Mouse (Mus musculus): ENCODE measurements around the gene Tomm70a. TPM values are rescaled to one million over a fixed set of nuclear protein-coding genes. Genes with fewer than 3 reads are reported as not detected.
A peak's percentile ranks its signal among the peaks of the same experiment; 100 is the strongest.

The Tomm70a gene
- 43.6 and 45.7 TPM in 2 replicates for polyA plus RNA-seq (2015; fragmentation: Nextera tagmentation; extraction: Ambion mirVana)

- H3K4me2 ChIP-seq = peak within 1 kb of the TSS; percentile 72
- H3K4me1 ChIP-seq = peaks cover 15% of the 10 kb centered on the region
- H3K36me3 ChIP-seq = no peaks in the 10 kb centered on the region
- WGBS = 1% methylated on average over 37 of the region's 37 CpGs
- H3K4me3 ChIP-seq (replicated peaks) = peak within 1 kb of the TSS; percentile 100
- H3K9ac ChIP-seq = peak within 1 kb of the TSS; percentile 98
- no peaks in the 10 kb centered on the region for H3K9me3 ChIP-seq (replicated peaks)
- peak; percentile 99 for ATAC-seq (replicated peaks; ENCODE audit: low FRiP score)
- H3K27ac ChIP-seq = peak within 1 kb of the TSS; percentile 94
- peaks cover 2% of the 10 kb centered on the region; the same call in 1 of the 2 replicates for H3K27me3 ChIP-seq
These were observed at the start of gene Tomm70a for GRCm38 (mm10) chr16:57120913-57121815. Gene Tomm70a (plus strand): TSS chr16:57121703.

DNA sequence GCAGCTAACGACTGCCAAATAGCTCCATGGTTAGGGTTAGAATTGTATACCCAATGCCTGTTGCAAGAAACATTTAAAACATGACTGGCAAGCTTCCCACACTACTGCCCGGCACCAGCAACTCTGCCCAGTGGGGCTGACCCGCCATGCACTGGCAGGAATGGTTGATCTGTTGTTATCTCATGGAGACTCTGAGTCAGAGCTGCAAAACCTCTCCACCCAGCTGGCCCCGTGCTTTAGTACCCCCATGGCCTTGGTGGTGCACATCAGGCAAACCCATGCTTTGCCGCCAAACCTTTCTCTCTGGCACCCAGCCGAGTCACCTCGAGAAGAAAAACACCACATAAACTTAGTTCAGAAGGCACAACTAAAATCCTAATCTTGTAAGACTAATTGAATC lies 45.5 kb upstream of the Tomm70a start:
- Histone ChIP-seq H3K9ac (no peak overlapping the region), H3K4me3 (replicated peaks) (no peak overlapping the region), H3K27me3 (no peaks in the 10 kb centered on the region), H3K36me3 (no peaks in the 10 kb centered on the region), H3K4me2 (no peak overlapping the region), H3K27ac (no peak overlapping the region), H3K9me3 (replicated peaks) (no peaks in the 10 kb centered on the region), H3K4me1 (no peaks in the 10 kb centered on the region)
- no peak for ATAC-seq (replicated peaks; ENCODE audit: low FRiP score)
- 79% methylated on average over 7 of the region's 7 CpGs for WGBS

GRCm38 (mm10) chr16:57079577-57079976 lies 41.9 kb upstream of the Tomm70a start:
- no peaks in the 10 kb centered on the region for H3K36me3 ChIP-seq
- WGBS = 84% methylated on average over 4 of the region's 4 CpGs
- no peak for ATAC-seq (replicated peaks; ENCODE audit: low FRiP score)

GRCm38 (mm10) chr16:57092460-57092859 lies 29.0 kb upstream of the Tomm70a start:
- Histone ChIP-seq H3K4me2 (no peak overlapping the region), H3K27ac (no peak overlapping the region), H3K9ac (no peak overlapping the region), H3K27me3 (no peaks in the 10 kb centered on the region), H3K4me3 (replicated peaks) (no peak overlapping the region), H3K4me1 (no peaks in the 10 kb centered on the region), H3K9me3 (replicated peaks) (no peaks in the 10 kb centered on the region), H3K36me3 (no peaks in the 10 kb centered on the region)
- ATAC-seq (replicated peaks; ENCODE audit: low FRiP score) = 0 out of 2 replicates have a peak, but pooled peaks have one; percentile 58
- 49% methylated on average over 4 of the region's 4 CpGs for WGBS

More at GRCm38 (mm10) chr16:57079577-57079976, 41.9 kb upstream of the Tomm70a start:
- Histone ChIP-seq H3K9me3 (replicated peaks) (no peaks in the 10 kb centered on the region), H3K4me3 (replicated peaks) (no peak overlapping the region), H3K4me2 (no peak overlapping the region), H3K27me3 (no peaks in the 10 kb centered on the region), H3K9ac (no peak overlapping the region), H3K4me1 (no peaks in the 10 kb centered on the region), H3K27ac (no peak overlapping the region)

DNA sequence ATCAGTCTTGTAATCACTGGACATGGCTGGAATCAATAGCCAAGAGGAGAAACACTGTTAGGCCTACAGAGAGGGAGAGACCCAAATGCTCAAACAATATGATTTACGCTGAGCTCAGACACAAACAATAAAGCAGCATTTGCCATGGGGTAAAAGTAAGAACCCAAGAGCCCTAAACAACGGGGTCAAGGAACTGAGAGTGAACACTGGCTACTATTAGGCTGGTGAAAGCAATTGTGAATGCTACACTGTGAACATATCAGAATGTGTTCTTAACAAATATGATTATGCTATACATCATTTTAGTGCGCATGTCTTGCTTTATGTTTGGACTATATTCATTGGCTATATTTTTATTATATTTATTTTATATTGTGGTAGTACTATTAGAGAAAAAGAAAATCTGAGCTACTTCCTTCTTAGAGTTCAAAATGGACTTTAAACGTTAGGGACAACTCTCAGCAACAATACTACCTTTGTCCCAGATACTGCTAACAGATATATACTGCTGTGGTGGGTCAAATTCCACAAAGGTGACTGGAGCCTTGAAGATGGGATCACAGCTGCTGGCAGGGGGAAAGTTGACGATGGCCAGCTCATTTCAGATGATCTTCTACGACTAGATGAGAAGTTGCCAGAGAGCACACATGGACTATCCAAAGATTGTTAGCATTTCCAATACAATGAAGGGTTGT lies 28.4 kb upstream of the Tomm70a start:
- Histone ChIP-seq H3K27ac (no peak overlapping the region), H3K36me3 (no peaks in the 10 kb centered on the region), H3K27me3 (no peaks in the 10 kb centered on the region), H3K4me3 (replicated peaks) (no peak overlapping the region), H3K9me3 (replicated peaks) (no peaks in the 10 kb centered on the region), H3K9ac (no peak overlapping the region), H3K4me2 (no peak overlapping the region), H3K4me1 (no peaks in the 10 kb centered on the region)
- ATAC-seq (replicated peaks; ENCODE audit: low FRiP score) = no peak
- 64% methylated on average over 6 of the region's 6 CpGs for WGBS

DNA sequence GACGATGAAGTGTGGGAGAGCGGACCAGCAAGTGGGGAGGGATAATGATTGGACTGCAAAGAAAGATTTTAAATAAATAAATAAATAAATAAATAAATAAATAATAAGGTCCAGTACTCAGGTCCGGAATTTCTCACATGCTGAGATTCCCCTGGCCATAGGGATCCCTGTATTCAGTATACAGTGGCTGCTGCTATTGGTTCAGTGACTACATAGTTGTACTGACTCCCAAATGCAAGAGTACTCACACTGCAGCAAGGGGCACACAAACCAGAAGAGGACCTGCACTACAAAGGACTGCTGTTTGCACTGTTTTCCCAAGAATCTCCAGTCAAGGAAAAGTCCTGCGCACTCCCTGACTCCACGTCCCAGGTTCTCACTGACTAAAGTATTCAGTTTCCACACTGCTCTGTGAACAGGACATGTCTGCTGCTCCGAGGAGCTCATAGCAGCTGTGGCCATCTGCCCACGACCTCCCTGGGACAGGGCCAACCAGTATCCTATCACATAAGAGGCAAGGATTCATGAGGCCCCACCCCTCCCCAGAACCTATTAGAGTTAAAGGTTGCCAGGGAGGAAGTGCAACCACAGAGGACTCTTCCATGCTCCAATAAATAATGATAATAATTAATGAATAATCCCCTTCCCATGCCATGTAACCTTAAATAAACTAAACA lies 22.9 kb upstream of the Tomm70a start:
- H3K27ac ChIP-seq = no peak overlapping the region
- no peaks in the 10 kb centered on the region for H3K27me3 ChIP-seq
- H3K4me3 ChIP-seq (replicated peaks) = no peak overlapping the region
- 48% methylated on average over 7 of the region's 7 CpGs for WGBS
- no peak overlapping the region for H3K4me2 ChIP-seq
- H3K9ac ChIP-seq = no peak overlapping the region
- H3K4me1 ChIP-seq = peaks cover 5% of the 10 kb centered on the region
- H3K36me3 ChIP-seq = no peaks in the 10 kb centered on the region
- H3K9me3 ChIP-seq (replicated peaks) = no peaks in the 10 kb centered on the region
- ATAC-seq (replicated peaks; ENCODE audit: low FRiP score) = peak; percentile 83

- no peaks in the 10 kb centered on the region for H3K27me3 ChIP-seq
- 81% methylated on average over 5 of the region's 5 CpGs for WGBS
- H3K4me3 ChIP-seq (replicated peaks) = no peak overlapping the region
- peaks cover 5% of the 10 kb centered on the region for H3K4me1 ChIP-seq
- no peak overlapping the region for H3K4me2 ChIP-seq
- H3K9me3 ChIP-seq (replicated peaks) = no peaks in the 10 kb centered on the region
- no peaks in the 10 kb centered on the region for H3K36me3 ChIP-seq
- ATAC-seq (replicated peaks; ENCODE audit: low FRiP score) = no peak
- no peak overlapping the region for H3K9ac ChIP-seq
- no peak overlapping the region for H3K27ac ChIP-seq
These were observed 21.8 kb upstream of the Tomm70a start for GRCm38 (mm10) chr16:57099572-57100237.

DNA sequence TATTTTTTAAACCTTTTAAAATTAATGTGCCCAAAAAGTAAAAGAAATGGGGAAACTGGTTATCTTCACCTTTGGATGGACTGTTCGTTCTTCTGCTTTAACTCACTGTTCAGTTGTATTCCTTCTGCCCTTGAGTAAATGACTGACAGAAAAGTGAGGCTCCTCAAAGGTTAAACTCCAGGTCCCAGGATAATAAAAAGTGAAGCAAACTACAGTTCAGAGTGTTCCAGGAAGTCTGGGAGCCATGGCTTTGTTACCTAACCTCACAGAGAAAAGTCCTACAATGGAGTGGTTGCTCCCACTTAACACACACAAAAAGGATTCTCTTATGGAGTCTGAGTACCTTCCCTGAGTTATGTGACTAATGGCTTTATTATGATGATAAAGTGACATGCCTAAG lies 20.3 kb upstream of the Tomm70a start:
- Histone ChIP-seq H3K9ac (no peak overlapping the region), H3K4me1 (peaks cover 5% of the 10 kb centered on the region), H3K27ac (no peak overlapping the region), H3K9me3 (replicated peaks) (no peaks in the 10 kb centered on the region), H3K27me3 (no peaks in the 10 kb centered on the region), H3K4me2 (no peak overlapping the region), H3K36me3 (no peaks in the 10 kb centered on the region), H3K4me3 (replicated peaks) (no peak overlapping the region)
- 78% methylated on average over 1 of the region's 1 CpGs for whole genome bisulfite sequencing
- ATAC-seq (replicated peaks; ENCODE audit: low FRiP score) = no peak

- H3K27me3 ChIP-seq = no peaks in the 10 kb centered on the region
- H3K4me3 ChIP-seq (replicated peaks) = no peak overlapping the region
- H3K36me3 ChIP-seq = no peaks in the 10 kb centered on the region
- no peaks in the 10 kb centered on the region for H3K4me1 ChIP-seq
- no peak overlapping the region for H3K9ac ChIP-seq
- WGBS = 79% methylated on average over 5 of the region's 5 CpGs
- ATAC-seq (replicated peaks; ENCODE audit: low FRiP score) = no peak
- no peaks in the 10 kb centered on the region for H3K9me3 ChIP-seq (replicated peaks)
- no peak overlapping the region for H3K4me2 ChIP-seq
- no peak overlapping the region for H3K27ac ChIP-seq
These were observed 15.1 kb upstream of the Tomm70a start for GRCm38 (mm10) chr16:57106185-57106960.

- H3K36me3 ChIP-seq = no peaks in the 10 kb centered on the region
- H3K27ac ChIP-seq = no peak overlapping the region
- H3K4me3 ChIP-seq (replicated peaks) = no peak overlapping the region
- H3K9me3 ChIP-seq (replicated peaks) = no peaks in the 10 kb centered on the region
- no peak overlapping the region for H3K4me2 ChIP-seq
- peaks cover 14% of the 10 kb centered on the region; the same call in 1 of the 2 replicates for H3K27me3 ChIP-seq
- no peak for ATAC-seq (replicated peaks; ENCODE audit: low FRiP score)
- H3K4me1 ChIP-seq = no peaks in the 10 kb centered on the region
- no peak overlapping the region for H3K9ac ChIP-seq
These were observed 5.4 kb upstream of the Tomm70a start for GRCm38 (mm10) chr16:57116066-57116465.

DNA sequence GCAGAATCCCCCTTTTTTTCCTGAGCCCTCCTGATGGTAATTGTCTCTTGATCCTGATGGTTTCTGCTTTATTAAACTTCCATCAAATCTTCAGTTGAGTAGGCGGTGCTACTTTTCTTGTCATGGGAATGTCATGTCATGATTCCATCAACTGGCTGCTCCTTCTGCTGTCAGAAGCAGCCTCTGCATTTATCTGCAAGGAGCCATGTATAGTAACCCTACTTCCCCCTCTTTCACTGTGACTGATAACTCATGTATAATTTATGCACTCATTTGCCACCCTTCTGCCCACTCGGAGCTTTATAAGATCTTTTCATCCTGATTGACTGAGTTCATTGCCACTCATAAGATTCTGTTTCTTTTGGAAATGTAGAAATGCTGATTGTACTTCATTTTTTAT lies 3.9 kb upstream of the Tomm70a start:
- Histone ChIP-seq H3K4me2 (no peak overlapping the region), H3K9ac (no peak overlapping the region), H3K9me3 (replicated peaks) (no peaks in the 10 kb centered on the region), H3K4me3 (replicated peaks) (no peak overlapping the region), H3K36me3 (no peaks in the 10 kb centered on the region), H3K27ac (no peak overlapping the region), H3K4me1 (peaks cover 2% of the 10 kb centered on the region), H3K27me3 (peaks cover 14% of the 10 kb centered on the region; the same call in 1 of the 2 replicates)
- 88% methylated on average over 2 of the region's 2 CpGs for WGBS
- ATAC-seq (replicated peaks; ENCODE audit: low FRiP score) = no peak
